Mouse (Mus musculus): ENCODE measurements around the gene Rnf145. TPM values are rescaled to one million over a fixed set of nuclear protein-coding genes. Genes with fewer than 3 reads are reported as not detected.
A peak's percentile ranks its signal among the peaks of the same experiment; 100 is the strongest.

The Rnf145 gene
- polyA plus RNA-seq, 1 experiment: 41.3 TPM

- Histone ChIP-seq H3K36me3 (ENCODE audit: control insufficient read depth, insufficient read depth, low read length) (no peaks in the 10 kb centered on the region), H3K27ac (ENCODE audit: insufficient read depth, low read depth, low read length) (no peak overlapping the region), H3K4me1 (ENCODE audit: control insufficient read depth, insufficient read depth, insufficient read length, low read length) (peaks cover 10% of the 10 kb centered on the region; the same call in 1 of the 2 replicates), H3K27me3 (ENCODE audit: control insufficient read depth, insufficient read depth, low read length) (no peaks in the 10 kb centered on the region), H3K4me3 (ENCODE audit: low read depth, low read length) (no peak overlapping the region)
- 91% methylated on average over 2 of the region's 2 CpGs for WGBS
- TF ChIP-seq POLR2A (IDR thresholded peaks at IDR 0.05; ENCODE audit: low read depth, low read length) (no peak), CTCF (IDR thresholded peaks at IDR 0.05; ENCODE audit: extremely low read depth, insufficient read length, insufficient replicate concordance, low read depth, low read length) (no peak)
These were observed 8.9 kb upstream of the Rnf145 start for GRCm38 (mm10) chr11:44509906-44510305.

GRCm38 (mm10) chr11:44510371-44510770 is 8.4 kb upstream of the Rnf145 start:
- H3K4me1 ChIP-seq (ENCODE audit: control insufficient read depth, insufficient read depth, insufficient read length, low read length): peaks cover 10% of the 10 kb centered on the region; the same call in 1 of the 2 replicates
- 93% methylated on average over 7 of the region's 7 CpGs for WGBS
- no peaks in the 10 kb centered on the region for H3K36me3 ChIP-seq (ENCODE audit: control insufficient read depth, insufficient read depth, low read length)
- H3K27me3 ChIP-seq (ENCODE audit: control insufficient read depth, insufficient read depth, low read length): no peaks in the 10 kb centered on the region
- no peak for TF ChIP-seq CTCF (IDR thresholded peaks at IDR 0.05; ENCODE audit: extremely low read depth, insufficient read length, insufficient replicate concordance, low read depth, low read length)
- TF ChIP-seq POLR2A (IDR thresholded peaks at IDR 0.05; ENCODE audit: low read depth, low read length): no peak
- H3K27ac ChIP-seq (ENCODE audit: insufficient read depth, low read depth, low read length): no peak overlapping the region
- H3K4me3 ChIP-seq (ENCODE audit: low read depth, low read length): no peak overlapping the region

DNA sequence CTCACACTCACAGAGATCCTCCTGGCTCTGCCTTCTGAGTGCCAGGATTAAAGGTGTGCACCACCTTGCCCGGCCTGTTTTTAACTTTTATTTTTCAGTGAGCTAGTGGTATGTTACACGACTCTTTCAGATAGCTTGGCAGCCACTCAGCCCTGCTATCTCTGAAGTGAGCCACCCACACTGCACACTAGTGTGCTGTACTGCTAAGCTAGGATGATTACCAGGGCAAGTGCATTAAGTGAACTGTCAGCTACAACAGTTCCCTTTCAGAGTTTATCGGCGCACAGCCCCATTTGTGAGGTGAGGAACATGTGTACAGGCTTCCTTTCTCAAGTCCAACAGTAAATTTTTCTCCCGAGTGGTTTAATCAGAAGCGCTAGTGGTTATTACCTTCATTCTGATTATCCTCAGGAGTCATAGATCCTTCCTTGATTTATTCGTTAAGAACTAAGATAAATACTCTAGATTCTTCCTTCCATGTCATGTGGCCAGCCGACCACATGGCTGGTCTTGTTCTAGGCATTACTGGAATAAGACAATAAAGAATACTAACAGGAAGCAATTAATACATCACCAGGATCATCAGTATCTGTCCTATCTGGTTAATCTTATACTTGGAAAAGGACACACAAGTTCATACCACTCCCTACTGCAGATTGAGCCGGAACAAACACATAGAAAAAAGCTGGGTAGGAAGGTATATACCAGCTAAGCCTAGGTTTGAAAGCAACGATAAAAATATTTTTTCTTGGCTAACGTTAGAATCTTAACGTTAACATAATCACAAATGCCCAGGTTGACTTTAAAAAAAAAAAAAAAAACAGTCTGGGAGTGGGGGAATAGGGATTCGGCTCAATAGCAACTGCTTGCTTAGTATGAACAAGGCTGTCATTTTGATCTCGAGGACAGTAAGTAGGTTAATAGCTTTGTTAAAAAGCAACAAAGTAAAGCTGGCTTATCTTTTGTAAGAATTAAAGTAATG is 6.4 kb upstream of the Rnf145 start:
- TF ChIP-seq POLR2A (IDR thresholded peaks at IDR 0.05; ENCODE audit: low read depth, low read length) (no peak), CTCF (IDR thresholded peaks at IDR 0.05; ENCODE audit: extremely low read depth, insufficient read length, insufficient replicate concordance, low read depth, low read length) (no peak)
- Histone ChIP-seq H3K27me3 (ENCODE audit: control insufficient read depth, insufficient read depth, low read length) (no peaks in the 10 kb centered on the region), H3K4me1 (ENCODE audit: control insufficient read depth, insufficient read depth, insufficient read length, low read length) (peaks cover 13% of the 10 kb centered on the region; the same call in 1 of the 2 replicates), H3K36me3 (ENCODE audit: control insufficient read depth, insufficient read depth, low read length) (no peaks in the 10 kb centered on the region), H3K4me3 (ENCODE audit: low read depth, low read length) (no peak overlapping the region), H3K27ac (ENCODE audit: insufficient read depth, low read depth, low read length) (peak overlapping the region; percentile 17; the same call in 1 of the 2 replicates)
- 22% methylated on average over 14 of the region's 14 CpGs for WGBS

- Histone ChIP-seq H3K36me3 (ENCODE audit: control insufficient read depth, insufficient read depth, low read length) (no peaks in the 10 kb centered on the region), H3K27me3 (ENCODE audit: control insufficient read depth, insufficient read depth, low read length) (no peaks in the 10 kb centered on the region), H3K4me3 (ENCODE audit: low read depth, low read length) (no peak overlapping the region), H3K4me1 (ENCODE audit: control insufficient read depth, insufficient read depth, insufficient read length, low read length) (peaks cover 14% of the 10 kb centered on the region; the same call in 1 of the 2 replicates), H3K27ac (ENCODE audit: insufficient read depth, low read depth, low read length) (0 out of 2 replicates have a peak overlapping the region, but pooled peaks have one; percentile 3)
- TF ChIP-seq CTCF (IDR thresholded peaks at IDR 0.05; ENCODE audit: extremely low read depth, insufficient read length, insufficient replicate concordance, low read depth, low read length) (no peak), POLR2A (IDR thresholded peaks at IDR 0.05; ENCODE audit: low read depth, low read length) (no peak)
- WGBS: 43% methylated on average over 2 of the region's 2 CpGs
These were observed 5.7 kb upstream of the Rnf145 start for GRCm38 (mm10) chr11:44513026-44513422.

DNA sequence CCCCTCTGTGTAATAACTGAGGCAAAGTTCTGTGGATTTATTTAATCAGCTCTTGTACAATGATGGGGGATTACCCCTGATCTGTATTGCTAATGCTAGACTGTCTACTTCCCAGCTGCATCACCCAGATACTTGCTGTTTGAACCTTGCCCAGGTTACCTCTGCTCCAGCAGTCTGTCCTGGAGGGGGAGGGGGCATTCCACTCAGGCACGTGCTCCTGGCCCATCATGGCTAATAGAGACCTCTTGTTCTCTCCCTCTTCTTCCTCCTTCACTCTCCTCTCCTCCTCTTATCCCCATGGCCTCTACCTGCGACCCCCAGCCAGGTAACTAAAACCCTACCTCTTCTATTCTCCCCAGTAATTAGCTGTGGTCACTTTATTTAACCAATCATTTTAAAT is 4.1 kb upstream of the Rnf145 start:
- no peak for TF ChIP-seq POLR2A (IDR thresholded peaks at IDR 0.05; ENCODE audit: low read depth, low read length)
- TF ChIP-seq CTCF (IDR thresholded peaks at IDR 0.05; ENCODE audit: extremely low read depth, insufficient read length, insufficient replicate concordance, low read depth, low read length): no peak
- H3K27ac ChIP-seq (ENCODE audit: insufficient read depth, low read depth, low read length): no peak overlapping the region
- peaks cover 6% of the 10 kb centered on the region for H3K4me1 ChIP-seq (ENCODE audit: control insufficient read depth, insufficient read depth, insufficient read length, low read length)
- no peak overlapping the region for H3K4me3 ChIP-seq (ENCODE audit: low read depth, low read length)
- H3K36me3 ChIP-seq (ENCODE audit: control insufficient read depth, insufficient read depth, low read length): no peaks in the 10 kb centered on the region
- no peaks in the 10 kb centered on the region for H3K27me3 ChIP-seq (ENCODE audit: control insufficient read depth, insufficient read depth, low read length)
- 47% methylated on average over 2 of the region's 2 CpGs for WGBS

- no peak overlapping the region for H3K27ac ChIP-seq (ENCODE audit: insufficient read depth, low read depth, low read length)
- no peaks in the 10 kb centered on the region for H3K36me3 ChIP-seq (ENCODE audit: control insufficient read depth, insufficient read depth, low read length)
- H3K4me1 ChIP-seq (ENCODE audit: control insufficient read depth, insufficient read depth, insufficient read length, low read length): peaks cover 6% of the 10 kb centered on the region
- 39% methylated on average over 1 of the region's 1 CpGs for WGBS
- no peak overlapping the region for H3K4me3 ChIP-seq (ENCODE audit: low read depth, low read length)
- no peak for TF ChIP-seq POLR2A (IDR thresholded peaks at IDR 0.05; ENCODE audit: low read depth, low read length)
- no peaks in the 10 kb centered on the region for H3K27me3 ChIP-seq (ENCODE audit: control insufficient read depth, insufficient read depth, low read length)
These were observed 2.4 kb upstream of the Rnf145 start for GRCm38 (mm10) chr11:44516362-44516761.

- H3K36me3 ChIP-seq (ENCODE audit: control insufficient read depth, insufficient read depth, low read length): no peaks in the 10 kb centered on the region
- WGBS: 20% methylated on average over 6 of the region's 6 CpGs
- TF ChIP-seq POLR2A (IDR thresholded peaks at IDR 0.05; ENCODE audit: low read depth, low read length) (no peak), CTCF (IDR thresholded peaks at IDR 0.05; ENCODE audit: extremely low read depth, insufficient read length, insufficient replicate concordance, low read depth, low read length) (no peak)
- H3K4me3 ChIP-seq (ENCODE audit: low read depth, low read length): no peak overlapping the region
- H3K27me3 ChIP-seq (ENCODE audit: control insufficient read depth, insufficient read depth, low read length): no peaks in the 10 kb centered on the region
- peak overlapping the region; percentile 68 for H3K27ac ChIP-seq (ENCODE audit: insufficient read depth, low read depth, low read length)
- peaks cover 6% of the 10 kb centered on the region for H3K4me1 ChIP-seq (ENCODE audit: control insufficient read depth, insufficient read depth, insufficient read length, low read length)
These were observed 1.0 kb upstream of the Rnf145 start for GRCm38 (mm10) chr11:44517561-44518280.
